Mouse (Mus musculus): ENCODE measurements around the gene Vgll4. TPM values are rescaled to one million over a fixed set of nuclear protein-coding genes. Genes with fewer than 3 reads are reported as not detected.

Vgll4 gene
- total RNA-seq, 1 experiment: 25.5 TPM

GRCm38 (mm10) chr6:114965396-114965795, 4.4 kb downstream of the Vgll4 start:
- H3K36me3 ChIP-seq (ENCODE audit: control insufficient read depth, insufficient read depth, low read length, poor library complexity, severe bottlenecking): no peaks in the 10 kb centered on the region
- no peak overlapping the region for H3K4me3 ChIP-seq (ENCODE audit: insufficient read depth in 1 of 2, low read depth in 1 of 2, low read length in 2 of 2, poor library complexity in 1 of 2, severe bottlenecking in 1 of 2)

GRCm38 (mm10) chr6:114964235-114964634, 5.6 kb downstream of the Vgll4 start:
- TF ChIP-seq CHD2 (IDR thresholded peaks at IDR 0.05; ENCODE audit: low read depth, low read length): no peak
- TF ChIP-seq HCFC1 (IDR thresholded peaks at IDR 0.05; ENCODE audit: borderline replicate concordance, insufficient read depth, low read length): no peak
- TF ChIP-seq ZC3H11A (IDR thresholded peaks at IDR 0.05; ENCODE audit: borderline replicate concordance, low read depth, low read length): no peak
- TF ChIP-seq ZNF384 (IDR thresholded peaks at IDR 0.05; ENCODE audit: low read depth, low read length): no peak
- no peak for TF ChIP-seq MAFK (IDR thresholded peaks at IDR 0.05; ENCODE audit: insufficient read depth, low read depth, low read length)
- H3K9ac ChIP-seq (ENCODE audit: insufficient read depth, low read depth, low read length, poor library complexity, severe bottlenecking): no peak overlapping the region
- H3K4me1 ChIP-seq (ENCODE audit: control insufficient read depth in 2 of 2, insufficient read depth in 2 of 2, low read length in 2 of 2, poor library complexity in 1 of 2): peaks cover 0 to 3% of the 10 kb centered on the region in 2 experiments; a peak in 1 of 4 replicates
- no peaks in the 10 kb centered on the region for H3K9me3 ChIP-seq (ENCODE audit: control insufficient read depth, insufficient read depth, low read depth, low read length)
- no peaks in the 10 kb centered on the region for H3K36me3 ChIP-seq (ENCODE audit: control insufficient read depth, insufficient read depth, low read length, poor library complexity, severe bottlenecking)
- in situ Hi-C loops (cut with MboI; ENCODE audit: low sequenced_read_pairs in 2 of 2, unreplicated experiment in 2 of 2): no loop called here
- DNase-seq (ENCODE audit: low read depth, low spot score): no peak
- no peak overlapping the region for H3K4me3 ChIP-seq (ENCODE audit: insufficient read depth in 1 of 2, low read depth in 1 of 2, low read length in 2 of 2, poor library complexity in 1 of 2, severe bottlenecking in 1 of 2)
- no peak overlapping the region for H3K27ac ChIP-seq (ENCODE audit: insufficient read depth, low read depth, low read length, poor library complexity, severe bottlenecking)

More at GRCm38 (mm10) chr6:114965396-114965795, 4.4 kb downstream of the Vgll4 start:
- Histone ChIP-seq H3K9ac (ENCODE audit: insufficient read depth, low read depth, low read length, poor library complexity, severe bottlenecking) (no peak overlapping the region), H3K9me3 (ENCODE audit: control insufficient read depth, insufficient read depth, low read depth, low read length) (no peaks in the 10 kb centered on the region), H3K27ac (ENCODE audit: insufficient read depth, low read depth, low read length, poor library complexity, severe bottlenecking) (no peak overlapping the region), H3K4me1 (ENCODE audit: control insufficient read depth in 2 of 2, insufficient read depth in 2 of 2, low read length in 2 of 2, poor library complexity in 1 of 2) (0 out of 4 replicates have a peak, but pooled peaks cover 0 to 1% of the 10 kb centered on the region in 2 experiments)
- in situ Hi-C loops (cut with MboI; ENCODE audit: low sequenced_read_pairs in 2 of 2, unreplicated experiment in 2 of 2): no loop called here
- DNase-seq (ENCODE audit: low read depth, low spot score): no peak
- no peak for TF ChIP-seq ZC3H11A (IDR thresholded peaks at IDR 0.05; ENCODE audit: borderline replicate concordance, low read depth, low read length)
- no peak for TF ChIP-seq HCFC1 (IDR thresholded peaks at IDR 0.05; ENCODE audit: borderline replicate concordance, insufficient read depth, low read length)
- no peak for TF ChIP-seq ZNF384 (IDR thresholded peaks at IDR 0.05; ENCODE audit: low read depth, low read length)
- no peak for TF ChIP-seq MAFK (IDR thresholded peaks at IDR 0.05; ENCODE audit: insufficient read depth, low read depth, low read length)
- TF ChIP-seq CHD2 (IDR thresholded peaks at IDR 0.05; ENCODE audit: low read depth, low read length): no peak

- Histone ChIP-seq H3K4me1 (ENCODE audit: control insufficient read depth in 2 of 2, insufficient read depth in 2 of 2, low read length in 2 of 2, poor library complexity in 1 of 2) (peaks cover 2 to 4% of the 10 kb centered on the region in 2 experiments; a peak in 2 of 4 replicates), H3K9ac (ENCODE audit: insufficient read depth, low read depth, low read length, poor library complexity, severe bottlenecking) (no peak overlapping the region), H3K36me3 (ENCODE audit: control insufficient read depth, insufficient read depth, low read length, poor library complexity, severe bottlenecking) (no peaks in the 10 kb centered on the region), H3K27ac (ENCODE audit: insufficient read depth, low read depth, low read length, poor library complexity, severe bottlenecking) (no peak overlapping the region), H3K9me3 (ENCODE audit: control insufficient read depth, insufficient read depth, low read depth, low read length) (no peaks in the 10 kb centered on the region), H3K4me3 (ENCODE audit: insufficient read depth in 1 of 2, low read depth in 1 of 2, low read length in 2 of 2, poor library complexity in 1 of 2, severe bottlenecking in 1 of 2) (no peak overlapping the region)
- no peak for DNase-seq (ENCODE audit: low read depth, low spot score)
- TF ChIP-seq MAFK (IDR thresholded peaks at IDR 0.05; ENCODE audit: insufficient read depth, low read depth, low read length) (no peak), ZC3H11A (IDR thresholded peaks at IDR 0.05; ENCODE audit: borderline replicate concordance, low read depth, low read length) (no peak), HCFC1 (IDR thresholded peaks at IDR 0.05; ENCODE audit: borderline replicate concordance, insufficient read depth, low read length) (no peak), CHD2 (IDR thresholded peaks at IDR 0.05; ENCODE audit: low read depth, low read length) (no peak), ZNF384 (IDR thresholded peaks at IDR 0.05; ENCODE audit: low read depth, low read length) (no peak)
- in situ Hi-C loops (cut with MboI; ENCODE audit: low sequenced_read_pairs in 2 of 2, unreplicated experiment in 2 of 2): no loop called here
Measured at GRCm38 (mm10) chr6:114963636-114964035, 6.2 kb downstream of the Vgll4 start.

DNA sequence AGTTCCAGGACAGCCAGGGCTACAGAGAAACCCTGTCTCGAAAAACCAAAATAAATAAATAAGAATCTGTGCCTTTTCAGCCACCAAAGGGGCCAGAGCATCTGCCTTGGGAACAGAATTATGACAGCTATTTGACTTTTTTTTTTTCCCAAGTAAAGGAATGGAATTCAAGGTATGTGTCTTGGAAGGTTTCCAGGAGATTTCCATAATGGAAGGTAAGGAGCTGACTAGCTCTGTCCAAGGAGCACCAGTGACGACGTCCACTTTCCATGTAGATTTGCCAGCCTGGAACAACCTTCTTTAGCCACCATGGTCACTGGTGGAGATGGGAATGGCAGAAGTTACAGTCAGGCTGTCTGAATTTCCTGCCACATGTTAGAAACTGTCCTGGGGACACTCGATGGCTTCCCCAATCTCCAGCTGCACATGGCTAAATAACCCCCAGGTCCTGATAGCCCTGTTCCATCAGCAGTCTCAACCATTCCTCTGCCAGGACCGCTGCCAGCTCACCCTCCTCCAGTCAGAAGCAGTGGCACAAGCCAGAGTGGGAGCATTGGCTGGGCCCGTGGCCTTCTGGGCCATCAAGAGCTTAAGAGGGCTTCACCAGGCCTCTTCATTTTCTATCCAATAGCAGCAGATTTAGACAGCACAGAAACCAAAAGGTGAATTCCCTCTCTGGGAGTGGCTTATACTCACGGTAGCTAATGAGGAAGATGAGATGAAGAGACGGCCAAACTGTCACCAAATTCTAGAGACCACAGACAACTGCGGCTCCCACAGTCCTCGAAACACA, 8.3 kb downstream of the Vgll4 start:
- in situ Hi-C loops (cut with MboI; ENCODE audit: low sequenced_read_pairs in 2 of 2, unreplicated experiment in 2 of 2): no loop called here
- no peak overlapping the region for H3K4me3 ChIP-seq (ENCODE audit: insufficient read depth in 1 of 2, low read depth in 1 of 2, low read length in 2 of 2, poor library complexity in 1 of 2, severe bottlenecking in 1 of 2)
- H3K27ac ChIP-seq (ENCODE audit: insufficient read depth, low read depth, low read length, poor library complexity, severe bottlenecking): no peak overlapping the region
- no peak overlapping the region for H3K9ac ChIP-seq (ENCODE audit: insufficient read depth, low read depth, low read length, poor library complexity, severe bottlenecking)
- no peaks in the 10 kb centered on the region for H3K36me3 ChIP-seq (ENCODE audit: control insufficient read depth, insufficient read depth, low read length, poor library complexity, severe bottlenecking)
- DNase-seq (ENCODE audit: low read depth, low spot score): no peak
- H3K4me1 ChIP-seq (ENCODE audit: control insufficient read depth in 2 of 2, insufficient read depth in 2 of 2, low read length in 2 of 2, poor library complexity in 1 of 2): peaks cover 2 to 4% of the 10 kb centered on the region in 2 experiments; a peak in 3 of 4 replicates
- TF ChIP-seq ZC3H11A (IDR thresholded peaks at IDR 0.05; ENCODE audit: borderline replicate concordance, low read depth, low read length) (no peak), MAFK (IDR thresholded peaks at IDR 0.05; ENCODE audit: insufficient read depth, low read depth, low read length) (no peak), CHD2 (IDR thresholded peaks at IDR 0.05; ENCODE audit: low read depth, low read length) (no peak), ZNF384 (IDR thresholded peaks at IDR 0.05; ENCODE audit: low read depth, low read length) (no peak), HCFC1 (IDR thresholded peaks at IDR 0.05; ENCODE audit: borderline replicate concordance, insufficient read depth, low read length) (no peak)
- no peaks in the 10 kb centered on the region for H3K9me3 ChIP-seq (ENCODE audit: control insufficient read depth, insufficient read depth, low read depth, low read length)
